Mouse (Mus musculus) forebrain, embryonic 15.5 days (tissue): ENCODE measurements around the gene Fam234a. TPM values are rescaled to one million over a fixed set of nuclear protein-coding genes. Genes with fewer than 3 reads are reported as not detected.
"Not testable (repeated sequence)": the region's sequence is repeated elsewhere in the genome, so short reads cannot be mapped to it uniquely, and the experiment has no call there.

ENCODE experiments used
- ATAC-seq: fragments of 200-750 bp; cut with Nextera tagmentation; replicated peaks from 2 replicates; pipeline ENCODE4 v1.8.0; 2017; ENCODE audit warnings: mild to moderate bottlenecking, moderate TSS enrichment, moderate library complexity
- H3K27ac ChIP-seq: fragments of 300-500 bp; sonication (generic); replicated peaks from 2 replicates; pipeline ENCODE4 v1.5.1; 2015; ENCODE audit warnings: mild to moderate bottlenecking, inconsistent platforms
- H3K27me3 ChIP-seq: fragments of 300-500 bp; sonication (generic); 2 replicates; pipeline ENCODE4 v1.6.1; 2015; ENCODE audit warnings: inconsistent platforms
- H3K36me3 ChIP-seq: fragments of 300-500 bp; sonication (generic); 2 replicates; pipeline ENCODE4 v1.6.1; 2015; ENCODE audit warnings: mild to moderate bottlenecking, inconsistent platforms
- H3K4me1 ChIP-seq: fragments of 300-500 bp; sonication (generic); 2 replicates; pipeline ENCODE4 v1.6.1; 2015; ENCODE audit warnings: inconsistent platforms
- H3K4me2 ChIP-seq: fragments of 300-500 bp; sonication (generic); replicated peaks from 2 replicates; pipeline ENCODE4 v1.6.1; 2015; ENCODE audit warnings: mild to moderate bottlenecking, inconsistent platforms
- H3K4me3 ChIP-seq: fragments of 300-500 bp; sonication (generic); 2 replicates; pipeline ENCODE4 v1.5.1; 2015; ENCODE audit warnings: mild to moderate bottlenecking, inconsistent platforms
- H3K9ac ChIP-seq: fragments of 300-500 bp; sonication (generic); replicated peaks from 2 replicates; pipeline ENCODE4 v1.6.1; 2015; ENCODE audit warnings: mild to moderate bottlenecking, inconsistent platforms
- H3K9me3 ChIP-seq: fragments of 300-500 bp; sonication (generic); 2 replicates; pipeline ENCODE4 v1.6.1; 2016; ENCODE audit warnings: inconsistent platforms
- WGBS: fragments of 180-500 bp; shearing (Covaris S2); methylation state at CpG from one replicate; pipeline ENCODE4 v1.1.7; 2015; ENCODE audit warnings: mixed read lengths; 5-methylcytosine and 5-hydroxymethylcytosine counted together
- polyA plus RNA-seq: library from polyadenylated mRNA; unstranded; fragments of >200 nt; fragmentation: Nextera tagmentation; extraction: Ambion mirVana; gene quantifications from 2 replicates; pipeline ENCODE4 v1.2.1, GENCODE M21; 2015

Fam234a gene
- polyA plus RNA-seq, 1 experiment from 2014 or later: 27.8 TPM

DNA sequence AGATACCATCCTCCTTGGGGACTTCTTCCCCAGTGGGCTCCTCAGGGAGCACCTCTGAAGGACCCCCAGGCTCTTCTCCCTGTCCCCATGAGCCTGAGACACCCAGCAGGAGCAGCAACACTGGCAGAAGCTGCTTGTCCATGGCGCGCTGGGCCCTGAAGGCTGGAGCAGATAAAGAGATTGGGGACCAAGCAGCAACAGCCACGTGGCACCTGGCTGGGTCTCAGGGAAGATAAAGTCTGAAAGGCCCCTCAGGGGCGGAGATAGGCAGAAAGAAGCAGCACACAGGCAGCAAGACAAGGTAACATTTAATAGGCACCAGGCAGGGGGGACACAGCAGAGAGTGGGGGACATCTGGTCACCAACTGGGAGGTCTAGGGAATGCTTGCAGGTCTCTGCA, 45.1 kb downstream of the Fam234a start, which contains the start of gene Pdia2:
Gene Pdia2, minus strand, starts transcription at position 196 of the 400 bp plus-strand sequence.
- WGBS: 76% methylated on average over 4 of the region's 4 CpGs
- H3K9ac ChIP-seq: no peak within 1 kb of the TSS
- H3K9me3 ChIP-seq: no peaks in the 10 kb centered on the region
- no peak within 1 kb of the TSS for H3K4me2 ChIP-seq
- H3K27me3 ChIP-seq: peaks cover 40% of the 10 kb centered on the region
- no peak for ATAC-seq
- no peak within 1 kb of the TSS for H3K4me3 ChIP-seq
- peaks cover 25% of the 10 kb centered on the region for H3K4me1 ChIP-seq
- H3K36me3 ChIP-seq: peaks cover 24% of the 10 kb centered on the region
- no peak within 1 kb of the TSS for H3K27ac ChIP-seq

DNA sequence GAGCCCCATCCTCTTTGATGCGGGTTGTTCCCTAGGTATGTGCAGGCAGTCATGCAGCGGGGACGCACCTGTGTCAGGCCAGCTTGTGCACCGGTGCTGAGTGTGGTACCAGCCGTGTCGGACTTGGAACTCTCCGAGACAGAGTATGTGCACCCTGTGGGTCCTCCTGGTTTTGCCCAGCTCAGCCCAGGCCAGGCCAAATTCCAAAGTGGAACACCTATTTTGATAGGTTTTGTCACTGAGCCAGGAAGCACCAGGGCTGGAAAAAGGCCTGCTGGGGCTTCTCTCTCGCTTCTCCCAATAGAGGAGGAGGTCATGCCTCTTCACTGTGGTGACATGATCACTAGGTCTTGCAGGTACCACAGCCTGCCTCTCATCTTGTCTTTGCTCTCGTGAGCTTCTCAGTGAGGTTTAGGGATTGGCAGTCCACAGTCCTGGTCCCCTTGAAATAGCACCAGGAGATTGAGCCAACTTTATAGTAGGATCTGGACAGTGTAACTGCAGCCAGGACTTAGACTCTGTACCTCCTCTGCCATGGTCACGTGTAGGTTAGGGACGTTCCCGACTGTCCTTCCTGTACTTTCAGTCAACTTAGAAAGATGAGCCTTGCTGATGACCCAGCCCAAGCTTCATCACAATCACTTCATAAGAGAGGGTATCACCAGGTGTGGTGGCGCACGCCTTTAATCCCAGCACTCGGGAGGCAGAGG, 51.4 kb downstream of the Fam234a start:
- H3K36me3 ChIP-seq: peaks cover 81% of the 10 kb centered on the region
- no peaks in the 10 kb centered on the region for H3K9me3 ChIP-seq
- 96% methylated on average over 15 of the region's 15 CpGs for WGBS
- H3K4me3 ChIP-seq: no peak overlapping the region
- H3K9ac ChIP-seq: no peak overlapping the region
- no peak overlapping the region for H3K4me2 ChIP-seq
- H3K27me3 ChIP-seq: no peaks in the 10 kb centered on the region
- ATAC-seq: no peak
- no peak overlapping the region for H3K27ac ChIP-seq
- no peaks in the 10 kb centered on the region for H3K4me1 ChIP-seq

GRCm38 (mm10) chr17:26191486-26191885, 52.6 kb downstream of the Fam234a start:
- peaks cover 87% of the 10 kb centered on the region for H3K36me3 ChIP-seq
- not testable (repeated sequence) for H3K27ac ChIP-seq, H3K27me3 ChIP-seq, ATAC-seq, H3K9me3 ChIP-seq, H3K4me1 ChIP-seq, H3K9ac ChIP-seq, H3K4me2 ChIP-seq, H3K4me3 ChIP-seq
- 94% methylated on average over 7 of the region's 7 CpGs for WGBS

- H3K9me3 ChIP-seq: no peaks in the 10 kb centered on the region
- peaks cover 88% of the 10 kb centered on the region for H3K36me3 ChIP-seq
- no peaks in the 10 kb centered on the region for H3K27me3 ChIP-seq
- WGBS: 94% methylated on average over 11 of the region's 11 CpGs
- ATAC-seq: no peak
- H3K27ac ChIP-seq: no peak overlapping the region
- no peak overlapping the region for H3K9ac ChIP-seq
- no peak overlapping the region for H3K4me3 ChIP-seq
- H3K4me2 ChIP-seq: no peak overlapping the region
- H3K4me1 ChIP-seq: no peaks in the 10 kb centered on the region
These were observed 55.8 kb downstream of the Fam234a start for GRCm38 (mm10) chr17:26188091-26188805.

DNA sequence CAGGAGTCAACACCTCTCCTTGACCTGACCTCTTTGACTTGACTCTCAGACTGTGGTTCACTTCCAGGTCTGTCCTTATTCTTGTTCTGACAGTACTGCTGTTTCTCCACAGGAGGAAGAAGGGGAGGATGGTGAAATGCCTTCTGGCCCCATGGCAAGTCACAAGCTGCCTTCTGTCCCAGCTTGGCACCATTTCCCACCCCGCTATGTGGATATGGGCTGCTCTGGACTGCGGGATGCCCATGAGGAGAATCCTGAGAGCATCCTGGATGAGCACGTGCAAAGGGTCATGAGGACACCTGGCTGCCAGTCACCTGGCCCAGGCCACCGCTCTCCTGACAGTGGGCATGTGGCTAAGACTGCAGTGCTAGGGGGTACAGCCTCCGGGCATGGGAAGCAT, 56.5 kb downstream of the Fam234a start:
- Histone ChIP-seq H3K9ac (no peak overlapping the region), H3K4me3 (no peak overlapping the region), H3K9me3 (no peaks in the 10 kb centered on the region), H3K4me1 (no peaks in the 10 kb centered on the region), H3K27ac (no peak overlapping the region), H3K4me2 (no peak overlapping the region), H3K27me3 (no peaks in the 10 kb centered on the region), H3K36me3 (peaks cover 86% of the 10 kb centered on the region)
- 92% methylated on average over 5 of the region's 5 CpGs for WGBS
- no peak for ATAC-seq

DNA sequence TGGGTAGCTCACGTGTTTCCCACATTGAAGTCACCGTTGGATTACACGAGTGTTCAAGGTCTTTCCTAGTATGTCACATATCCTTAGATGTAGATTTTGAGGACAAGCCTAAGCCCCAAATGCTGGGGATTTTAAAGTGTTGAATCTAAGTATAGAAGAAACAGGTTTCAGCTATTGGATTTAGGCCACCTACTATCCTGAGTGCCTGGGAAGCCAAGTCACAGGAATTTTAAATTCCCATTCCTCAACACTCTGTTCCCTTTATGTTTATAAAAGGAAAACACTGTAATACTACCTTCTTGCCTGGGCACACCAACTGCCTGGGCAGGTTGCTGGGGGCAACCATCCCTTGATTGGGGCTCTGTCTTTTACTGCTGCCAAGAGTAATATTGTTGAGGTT, 62.9 kb downstream of the Fam234a start:
- H3K4me1 ChIP-seq: no peaks in the 10 kb centered on the region
- no peak overlapping the region for H3K4me3 ChIP-seq
- no peaks in the 10 kb centered on the region for H3K27me3 ChIP-seq
- ATAC-seq: no peak
- H3K36me3 ChIP-seq: peaks cover 36% of the 10 kb centered on the region
- no peaks in the 10 kb centered on the region for H3K9me3 ChIP-seq
- no peak overlapping the region for H3K4me2 ChIP-seq
- H3K9ac ChIP-seq: no peak overlapping the region
- no peak overlapping the region for H3K27ac ChIP-seq
- 95% methylated on average over 3 of the region's 3 CpGs for WGBS

- Histone ChIP-seq H3K27me3 (no peaks in the 10 kb centered on the region), H3K36me3 (peaks cover 21% of the 10 kb centered on the region)
- ATAC-seq: no peak
These were observed 65.4 kb downstream of the Fam234a start for GRCm38 (mm10) chr17:26178611-26179010.

GRCm38 (mm10) chr17:26175248-26175647, 68.8 kb downstream of the Fam234a start:
- H3K4me3 ChIP-seq, H3K27me3 ChIP-seq, H3K4me2 ChIP-seq, ATAC-seq, H3K9me3 ChIP-seq, H3K27ac ChIP-seq, H3K4me1 ChIP-seq, H3K9ac ChIP-seq: not testable (repeated sequence)
- 93% methylated on average over 2 of the region's 2 CpGs for WGBS
- H3K36me3 ChIP-seq: peaks cover 15% of the 10 kb centered on the region

More at GRCm38 (mm10) chr17:26178611-26179010, 65.4 kb downstream of the Fam234a start:
- no peaks in the 10 kb centered on the region for H3K9me3 ChIP-seq
- no peak overlapping the region for H3K27ac ChIP-seq
- no peak overlapping the region for H3K9ac ChIP-seq
- H3K4me2 ChIP-seq: no peak overlapping the region
- H3K4me3 ChIP-seq: no peak overlapping the region
- H3K4me1 ChIP-seq: no peaks in the 10 kb centered on the region

DNA sequence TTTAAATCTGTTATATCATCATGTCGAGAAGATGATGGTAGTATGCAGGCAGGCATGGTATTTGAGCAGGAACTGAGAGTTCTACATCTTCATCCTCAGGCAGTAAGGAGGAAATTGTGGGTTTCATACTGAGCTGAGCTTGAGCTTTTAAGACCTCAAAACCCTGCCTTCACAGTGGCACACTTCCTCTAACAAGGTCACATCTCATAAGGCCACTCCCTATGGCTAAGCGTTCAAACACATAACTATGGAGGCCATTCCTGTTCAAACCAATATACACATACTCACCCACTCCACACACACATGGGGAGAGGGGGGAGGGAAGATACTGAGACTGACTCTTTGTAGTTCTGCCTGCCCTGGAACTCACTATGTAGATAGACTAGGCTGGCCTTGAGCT, 76.0 kb downstream of the Fam234a start:
- Histone ChIP-seq H3K4me1 (no peaks in the 10 kb centered on the region), H3K4me3 (no peak overlapping the region), H3K4me2 (no peak overlapping the region), H3K9me3 (no peaks in the 10 kb centered on the region), H3K36me3 (no peaks in the 10 kb centered on the region), H3K27ac (no peak overlapping the region), H3K9ac (no peak overlapping the region), H3K27me3 (no peaks in the 10 kb centered on the region)
- ATAC-seq: no peak
- WGBS: 94% methylated on average over 2 of the region's 2 CpGs

- H3K4me2 ChIP-seq: no peak overlapping the region
- H3K4me1 ChIP-seq: no peaks in the 10 kb centered on the region
- H3K36me3 ChIP-seq: no peaks in the 10 kb centered on the region
- no peaks in the 10 kb centered on the region for H3K27me3 ChIP-seq
- no peak for ATAC-seq
- no peak overlapping the region for H3K9ac ChIP-seq
- no peaks in the 10 kb centered on the region for H3K9me3 ChIP-seq
- H3K4me3 ChIP-seq: no peak overlapping the region
- 95% methylated on average over 1 of the region's 1 CpGs for WGBS
- H3K27ac ChIP-seq: no peak overlapping the region
These were observed 81.3 kb downstream of the Fam234a start for GRCm38 (mm10) chr17:26162736-26163135.
